Mouse (Mus musculus) naive thymus-derived CD4-positive, alpha-beta T cell, adult 5 months (primary cell): ENCODE data around the gene Fam240a. TPM values are rescaled to one million over a fixed set of nuclear protein-coding genes. Genes with fewer than 3 reads are reported as not detected.

ENCODE experiments used
- polyA plus RNA-seq: library from polyadenylated mRNA; unstranded; fragments of 100-300 nt; shearing (Covaris generic); gene quantifications from one replicate; pipeline ENCODE4 v1.2.1, GENCODE M21; 2017

The Fam240a gene
- polyA plus RNA-seq, result 6.4 TPM

GRCm38 (mm10) chr9:110916786-110917185 lies at the start of gene Fam240a:
Fam240a (minus strand) TSS chr9:110916861.

GRCm38 (mm10) chr9:110951397-110951796 lies 34.7 kb upstream of the Fam240a start, which contains the start of gene Lrrc2:
Lrrc2 (plus strand) TSS chr9:110951545.

GRCm38 (mm10) chr9:110945926-110946325 lies 29.3 kb upstream of the Fam240a start, which contains the start of gene Tdgf1:
Tdgf1 (minus strand) TSS chr9:110946158.

GRCm38 (mm10) chr9:110879998-110880561 lies 36.6 kb downstream of the Fam240a start, which contains the start of gene Tmie:
Tmie (minus strand) TSS chr9:110880113.

GRCm38 (mm10) chr9:110879191-110879920 lies 37.3 kb downstream of the Fam240a start, which contains the start of gene Als2cl:
Als2cl (plus strand) TSS chr9:110879870.

Other genes starting within 250 kb of the Fam240a start
- not detected for gene Myl3, start 175.0 kb downstream of the Fam240a start, polyA plus RNA-seq
- not detected for gene Pth1r, start 169.7 kb downstream of the Fam240a start, polyA plus RNA-seq
- gene Prss42, start 118.7 kb downstream of the Fam240a start, polyA plus RNA-seq, result not detected
- gene Prss44, start 102.9 kb downstream of the Fam240a start, polyA plus RNA-seq, result not detected
- not detected for gene Prss43, start 90.2 kb downstream of the Fam240a start, polyA plus RNA-seq
- not detected for gene Prss45, start 82.3 kb downstream of the Fam240a start, polyA plus RNA-seq
- not detected for gene Prss46, start 72.4 kb downstream of the Fam240a start, polyA plus RNA-seq
- not detected for gene Prss50, start 58.9 kb downstream of the Fam240a start, polyA plus RNA-seq
- gene Als2cl, start 37.0 kb downstream of the Fam240a start, polyA plus RNA-seq, result 175 TPM
- 24.9 TPM for gene Tmie, start 36.7 kb downstream of the Fam240a start, polyA plus RNA-seq
- 2.0 TPM for gene Tdgf1, start 29.3 kb upstream of the Fam240a start, polyA plus RNA-seq
- gene Lrrc2, start 34.7 kb upstream of the Fam240a start, polyA plus RNA-seq, result not detected
- not detected for gene Rtp3, start 73.7 kb upstream of the Fam240a start, polyA plus RNA-seq
- not detected for gene Ltf, start 102.4 kb upstream of the Fam240a start, polyA plus RNA-seq
- gene Ccrl2, start 140.7 kb upstream of the Fam240a start, polyA plus RNA-seq, result 0.95 TPM
- gene Lrrfip2, start 200.7 kb upstream of the Fam240a start, polyA plus RNA-seq, result 27.2 TPM